Mouse (Mus musculus): ENCODE measurements around the gene Tmem86a. TPM values are rescaled to one million over a fixed set of nuclear protein-coding genes. Genes with fewer than 3 reads are reported as not detected.

Tmem86a gene
- 1 to 10 TPM; 6.3 to 8.7 TPM for total RNA-seq (2023)

DNA sequence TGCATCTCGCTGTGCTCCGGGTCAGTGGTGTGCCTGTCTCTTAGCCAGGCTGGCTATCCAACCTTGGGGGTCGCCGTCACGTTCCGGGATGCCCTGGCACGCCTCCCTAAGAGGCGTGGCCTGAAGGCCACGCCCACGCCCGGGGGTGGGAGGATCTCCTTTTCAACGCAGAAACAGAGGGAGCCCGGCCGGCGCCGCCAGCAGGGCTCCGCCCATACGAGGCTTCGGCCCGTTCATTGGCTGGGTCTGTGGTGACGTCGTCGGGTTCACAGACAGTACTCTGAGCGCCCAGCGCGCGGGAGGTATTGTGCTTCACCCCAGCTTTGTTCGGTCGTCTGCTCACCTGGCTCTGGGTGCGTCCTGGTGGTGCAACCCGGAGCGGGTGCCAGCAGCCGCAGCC is at the start of gene Tmem86a:
Gene Tmem86a (plus strand): TSS at position 236 of the 400 bp plus-strand sequence.

DNA sequence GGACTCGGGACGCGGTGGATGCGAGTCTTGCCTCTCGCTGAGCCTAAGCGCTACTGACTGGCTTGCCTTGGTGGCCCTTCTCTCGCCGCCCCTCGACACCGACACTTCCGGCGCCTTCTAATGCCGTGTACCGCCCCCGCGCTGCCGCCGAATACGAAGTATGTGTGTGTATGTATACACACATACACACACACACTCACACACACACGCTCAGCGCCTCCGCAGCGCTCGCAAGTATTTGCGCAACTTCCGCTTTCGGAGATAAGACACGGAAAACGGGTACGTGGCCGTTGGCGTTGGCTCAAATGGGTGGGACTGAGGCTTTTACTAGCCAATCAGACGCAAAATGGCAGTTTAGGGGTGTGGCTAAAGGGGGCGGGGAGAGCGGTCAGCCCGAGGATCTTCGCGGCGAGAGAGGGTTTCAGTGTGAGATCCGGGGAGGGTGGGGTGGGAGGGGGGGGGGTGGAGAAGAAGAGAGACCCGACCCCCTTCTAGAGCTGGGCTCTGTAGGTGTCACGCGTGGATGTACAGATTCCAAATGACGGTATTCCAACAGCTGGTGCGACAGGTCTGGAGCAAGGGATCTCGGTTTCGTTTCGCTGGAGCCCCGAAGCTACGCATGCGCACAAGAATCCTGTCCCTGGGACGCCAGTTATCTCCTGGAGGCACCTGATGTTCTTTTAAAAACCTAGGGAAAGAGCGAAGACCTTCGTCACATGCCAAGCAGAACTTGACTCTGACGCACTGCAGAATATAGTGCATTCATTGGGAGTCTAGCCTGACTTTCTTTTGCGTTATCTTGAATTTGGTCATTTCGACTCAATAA is 42.0 kb upstream of the Tmem86a start, which contains the start of gene Spty2d1:
Gene Spty2d1 (minus strand): TSS at position 244 of the 826 bp plus-strand sequence.

Other genes starting within 250 kb of the Tmem86a start
- gene Ldha, start 209.1 kb upstream of the Tmem86a start, total RNA-seq (2023): 100 to 1,000 TPM; 360 to 389 TPM
- gene Ldhc, start 189.4 kb upstream of the Tmem86a start, total RNA-seq (2023): 1 to 10 TPM in 1 of 2 experiments, not detected in 1; 2.0 TPM
- 10 to 100 TPM; 49.7 to 52.7 TPM for gene Tsg101, start 130.6 kb upstream of the Tmem86a start, total RNA-seq (2023)
- 10 to 100 TPM; 10.3 to 11.4 TPM for gene Uevld, start 92.1 kb upstream of the Tmem86a start, total RNA-seq (2023)
- gene Gm9999, start 67.0 kb upstream of the Tmem86a start, total RNA-seq (2023): not detected
- 10 to 100 TPM; 58.3 to 64.5 TPM for gene Spty2d1, start 42.2 kb upstream of the Tmem86a start, total RNA-seq (2023)
- gene Ptpn5, start 83.1 kb downstream of the Tmem86a start, total RNA-seq (2023): not detected
- not detected for gene Mrgpra6, start 154.3 kb downstream of the Tmem86a start, total RNA-seq (2023)
- not detected for gene Mrgpra9, start 202.2 kb downstream of the Tmem86a start, total RNA-seq (2023)

Data from neutrophil, adult 59 days (primary cell).